16 mouse cellular contexts compared by ENCODE assay signal in genomic region chr14:34533537-34533936, GRCm38 (mm10). TPM values are rescaled to one million over a fixed set of nuclear protein-coding genes. Genes with fewer than 3 reads are reported as not detected.
DNase-seq lines count a peak whose midpoint lies in the region.
"Had no signal": no experiment of that assay in that cellular context is flagged by ENCODE, and none has a peak within 500 bp of the region (broad histone marks: within the 10 kb centered on the region; RNA-seq: fewer than 3 reads in every experiment).

No protein-coding gene starts in this region.

- DNase-seq in gastrocnemius, adult 18-20 months (ENCODE audit: low spot score) = peak; percentile 59
- DNase-seq in gastrocnemius, postnatal 4 days (ENCODE audit: low spot score in 2 of 2) = no peak
- DNase-seq in heart, adult 11 months = peak; percentile 85
- no peak for DNase-seq in heart, postnatal 25 days (ENCODE audit: low spot score)
- peak; percentile 17 to 18 for DNase-seq in lung, adult 18-20 months
- no peak for DNase-seq in lung, postnatal 25 days (ENCODE audit: low spot score)
- DNase-seq in adipocyte (ENCODE audit: low spot score) = peak; percentile 74
- DNase-seq in left cerebral cortex, postnatal 25 days (ENCODE audit: low spot score in 2 of 2) = no peak
- DNase-seq: adrenal gland, postnatal 14 days; cerebellum, adult 11-12 months; cerebellum, adult 9-10 months; heart, postnatal 36 days; kidney, adult 8-10 months had no signal

- intact Hi-C loops in heart, postnatal 25 days (cut with DNase I) = no loop called here
- intact Hi-C loops in left cerebral cortex, postnatal 25 days (cut with DNase I) = no loop called here

RNA-seq across cellular contexts. Expression of gene 9230112D13Rik, which starts 10.9 kb away (rescaled TPM):
- not detected for total RNA-seq in gastrocnemius, adult 18-20 months (2021)
- total RNA-seq in gastrocnemius, postnatal 4 days (2021) = not detected
- not detected for total RNA-seq in heart, postnatal 25 days (2021)
- not detected for total RNA-seq in left cerebral cortex, postnatal 25 days (2021)
- total RNA-seq: adrenal gland, adult 18-20 months; adrenal gland, postnatal 14 days; heart, adult 8-10 months; heart, postnatal 36 days; MEL had no signal

RNA-seq across cellular contexts. Expression of gene Bmpr1a, which starts 30.4 kb away (rescaled TPM):
- total RNA-seq in gastrocnemius, adult 18-20 months (2021) = 10 to 100 TPM; 46.3 to 47.4 TPM
- 100 to 1,000 TPM in 1 of 2 experiments, 10 to 100 TPM in 1; 99.6 to 112 TPM for total RNA-seq in gastrocnemius, postnatal 4 days (2021)
- 10 to 100 TPM; 71.8 to 77.5 TPM for total RNA-seq in heart, postnatal 25 days (2021)
- 10 to 100 TPM; 33.5 to 35.0 TPM for total RNA-seq in left cerebral cortex, postnatal 25 days (2021)

RNA-seq across cellular contexts. Expression of gene Ldb3, which starts 54.9 kb away (rescaled TPM):
- 1,000 to 10,000 TPM; 2,008 to 2,153 TPM for total RNA-seq in gastrocnemius, adult 18-20 months (2021)
- total RNA-seq in gastrocnemius, postnatal 4 days (2021) = 1,000 to 10,000 TPM; 1,045 to 1,064 TPM
- 1,000 to 10,000 TPM; 1,007 to 1,096 TPM for total RNA-seq in heart, postnatal 25 days (2021)
- total RNA-seq in left cerebral cortex, postnatal 25 days (2021) = 1 to 10 TPM; 2.0 to 2.4 TPM
- total RNA-seq: MEL had no signal

Comparison
In these comparisons a context has a peak if more than half of its experiments do, and no peak if none do; other contexts are left out.
1. DNase-seq: peak in gastrocnemius, adult 18-20 months (single experiment), heart, adult 11 months (single experiment), lung, adult 18-20 months (2 of 2) and adipocyte (single experiment); none in gastrocnemius, postnatal 4 days (0 of 2), heart, postnatal 25 days (single experiment), lung, postnatal 25 days (single experiment) and left cerebral cortex, postnatal 25 days (0 of 2).
2. RNA of gene Ldb3, which starts 54.9 kb away (total RNA-seq): 2,008 to 2,153 TPM in gastrocnemius, adult 18-20 months, 1,007 to 1,096 TPM in heart, postnatal 25 days and 1,045 to 1,064 TPM in gastrocnemius, postnatal 4 days; 2.0 to 2.4 TPM in left cerebral cortex, postnatal 25 days; every median in the first group is over 100 times any median in the second.